Mouse (Mus musculus) midbrain, embryonic 11.5 days (tissue): ENCODE data around the gene Pa2g4. TPM values are rescaled to one million over a fixed set of nuclear protein-coding genes. Genes with fewer than 3 reads are reported as not detected.
A peak's percentile ranks its signal among the peaks of the same experiment; 100 is the strongest.
"Not testable (repeated sequence)": the region's sequence is repeated elsewhere in the genome, so short reads cannot be mapped to it uniquely, and the experiment has no call there.

ENCODE experiments used
- ATAC-seq: fragments of 200-750 bp; cut with Nextera tagmentation; 2 replicates; pipeline ENCODE4 v1.8.0; 2017; ENCODE audit warnings: moderate TSS enrichment, moderate library complexity; ENCODE audit not compliant: low FRiP score
- DNase-seq: peaks from one replicate; pipeline ENCODE4 v3.0.0; 2015; ENCODE audit warnings: low spot score; ENCODE audit errors: missing footprints
- H3K27ac ChIP-seq: fragments of 300-500 bp; sonication (generic); 2 replicates; pipeline ENCODE4 v1.5.1; 2014; ENCODE audit warnings: low read depth, low read length
- H3K27me3 ChIP-seq: fragments of 300-500 bp; sonication (generic); 2 replicates; pipeline ENCODE4 v1.6.1; 2014; ENCODE audit warnings: mild to moderate bottlenecking, low read length, moderate library complexity, mixed read lengths; ENCODE audit not compliant: control insufficient read depth, insufficient read depth
- H3K36me3 ChIP-seq: fragments of 300-500 bp; sonication (generic); 2 replicates; pipeline ENCODE4 v1.6.1; 2014; ENCODE audit warnings: mild to moderate bottlenecking, low read length, moderate library complexity, mixed read lengths; ENCODE audit not compliant: control insufficient read depth, insufficient read depth
- H3K4me1 ChIP-seq: fragments of 300-500 bp; sonication (generic); 2 replicates; pipeline ENCODE4 v1.6.1; 2014; ENCODE audit warnings: low read length; ENCODE audit not compliant: control insufficient read depth, insufficient read depth
- H3K4me2 ChIP-seq: fragments of 300-500 bp; sonication (generic); 2 replicates; pipeline ENCODE4 v1.6.1; 2014; ENCODE audit warnings: mild to moderate bottlenecking, moderate library complexity
- H3K4me3 ChIP-seq: fragments of 300-500 bp; sonication (generic); 2 replicates; pipeline ENCODE4 v1.5.1; 2014; ENCODE audit warnings: low read depth, low read length
- H3K9ac ChIP-seq: fragments of 300-500 bp; sonication (generic); 2 replicates; pipeline ENCODE4 v1.6.1; 2014; ENCODE audit warnings: low read length
- H3K9me3 ChIP-seq: fragments of 300-500 bp; sonication (generic); 2 replicates; pipeline ENCODE4 v1.6.1; 2016; ENCODE audit warnings: low read length; ENCODE audit not compliant: control insufficient read depth
- WGBS: fragments of 180-500 bp; shearing (Covaris S2); extraction: QIAGEN DNeasy Blood & Tissue Kit; methylation state at CpG from one replicate; pipeline ENCODE4 v1.1.7; 2014; 5-methylcytosine and 5-hydroxymethylcytosine counted together
- polyA plus RNA-seq: library from polyadenylated mRNA; unstranded; fragments of >200 nt; fragmentation: Nextera tagmentation; extraction: Ambion mirVana; gene quantifications from 2 replicates; pipeline ENCODE4 v1.2.1, GENCODE M21; 2014

The Pa2g4 gene
- polyA plus RNA-seq, 1 experiment from 2014 or later, result 249 TPM

- no peak overlapping the region for H3K27ac ChIP-seq
- H3K9me3 ChIP-seq, result no peaks in the 10 kb centered on the region
- no peaks in the 10 kb centered on the region for H3K27me3 ChIP-seq
- ATAC-seq (no peak), DNase-seq (no peak)
- H3K4me3 ChIP-seq, result no peak overlapping the region
- H3K4me1 ChIP-seq, result no peaks in the 10 kb centered on the region
- H3K36me3 ChIP-seq, result peaks cover 28% of the 10 kb centered on the region
- no peak overlapping the region for H3K4me2 ChIP-seq
- H3K9ac ChIP-seq, result no peak overlapping the region
Measured at GRCm38 (mm10) chr10:128556286-128556685, 9.5 kb downstream of the Pa2g4 start.

- H3K4me1 ChIP-seq, H3K9ac ChIP-seq, H3K27me3 ChIP-seq, H3K4me2 ChIP-seq, ATAC-seq, DNase-seq, H3K9me3 ChIP-seq, H3K27ac ChIP-seq, H3K4me3 ChIP-seq: not testable (repeated sequence)
- WGBS, result 87% methylated on average over 1 of the region's 1 CpGs
- H3K36me3 ChIP-seq, result peaks cover 21% of the 10 kb centered on the region
Measured at GRCm38 (mm10) chr10:128555567-128555966, 10.2 kb downstream of the Pa2g4 start.

GRCm38 (mm10) chr10:128550144-128550823 is 15.5 kb downstream of the Pa2g4 start:
- not testable (repeated sequence) for ATAC-seq, H3K27me3 ChIP-seq, H3K4me3 ChIP-seq, DNase-seq, H3K27ac ChIP-seq, H3K4me1 ChIP-seq, H3K9ac ChIP-seq, H3K9me3 ChIP-seq, H3K36me3 ChIP-seq, H3K4me2 ChIP-seq
- WGBS, result 86% methylated on average over 11 of the region's 11 CpGs

- H3K36me3 ChIP-seq, H3K27ac ChIP-seq, H3K9ac ChIP-seq, ATAC-seq, H3K27me3 ChIP-seq, H3K9me3 ChIP-seq, H3K4me1 ChIP-seq, H3K4me3 ChIP-seq: not testable (repeated sequence)
- DNase-seq, result peak; percentile 86
- WGBS, result 64% methylated on average over 6 of the region's 6 CpGs
- H3K4me2 ChIP-seq, result peak overlapping the region; percentile 84; the same call in 1 of the 2 replicates
Measured at GRCm38 (mm10) chr10:128549682-128550057, 16.1 kb downstream of the Pa2g4 start.

GRCm38 (mm10) chr10:128548947-128549681 is 16.7 kb downstream of the Pa2g4 start, which contains the start of gene Rpl41:
Gene Rpl41, minus strand, starts transcription at chr10:128549305.
- Histone ChIP-seq H3K27ac (peak within 1 kb of the TSS; percentile 91), H3K27me3 (no peaks in the 10 kb centered on the region)
- DNase-seq, result peak; percentile 99

GRCm38 (mm10) chr10:128548051-128548791 is 17.6 kb downstream of the Pa2g4 start:
- H3K27me3 ChIP-seq, H3K9me3 ChIP-seq, ATAC-seq, H3K4me1 ChIP-seq: not testable (repeated sequence)
- Histone ChIP-seq H3K9ac (peak overlapping the region; percentile 97), H3K27ac (peak overlapping the region; percentile 91), H3K4me2 (peak overlapping the region; percentile 84), H3K4me3 (peak overlapping the region; percentile 76), H3K36me3 (peaks cover 19% of the 10 kb centered on the region)
- under 1% methylated on average over 21 of the region's 30 CpGs for WGBS
- peak; percentile 86 for DNase-seq

More at GRCm38 (mm10) chr10:128548947-128549681, 16.7 kb downstream of the Pa2g4 start, which contains the start of gene Rpl41:
- Histone ChIP-seq H3K4me3 (peak within 1 kb of the TSS; percentile 76), H3K4me2 (peak within 1 kb of the TSS; percentile 84), H3K9me3 (no peaks in the 10 kb centered on the region), H3K36me3 (peaks cover 12% of the 10 kb centered on the region), H3K4me1 (peaks cover 9% of the 10 kb centered on the region), H3K9ac (peak within 1 kb of the TSS; percentile 97)
- WGBS, result under 1% methylated on average over 31 of the region's 31 CpGs
- ATAC-seq, result peak; percentile 87

GRCm38 (mm10) chr10:128547361-128548032 is 18.3 kb downstream of the Pa2g4 start, which contains the start of gene Zc3h10:
Gene Zc3h10, minus strand, starts transcription at chr10:128547774.
- ATAC-seq (peak; percentile 89), DNase-seq (peak; percentile 99)
- peak within 1 kb of the TSS; percentile 91 for H3K27ac ChIP-seq
- WGBS, result under 1% methylated on average over 50 of the region's 50 CpGs
- H3K4me1 ChIP-seq, result peaks cover 9% of the 10 kb centered on the region
- H3K36me3 ChIP-seq, result peaks cover 19% of the 10 kb centered on the region
- peak within 1 kb of the TSS; percentile 97 for H3K9ac ChIP-seq
- peak within 1 kb of the TSS; percentile 84 for H3K4me2 ChIP-seq
- H3K27me3 ChIP-seq, result no peaks in the 10 kb centered on the region
- H3K9me3 ChIP-seq, result no peaks in the 10 kb centered on the region
- H3K4me3 ChIP-seq, result peak within 1 kb of the TSS; percentile 76

GRCm38 (mm10) chr10:128546787-128547186 is 19.0 kb downstream of the Pa2g4 start:
- H3K4me1 ChIP-seq, result peaks cover 9% of the 10 kb centered on the region
- WGBS, result 23% methylated on average over 7 of the region's 7 CpGs
- H3K27ac ChIP-seq, result peak overlapping the region; percentile 89
- DNase-seq (peak; percentile 89), ATAC-seq (no peak)
- H3K4me3 ChIP-seq, result peak overlapping the region; percentile 76
- H3K4me2 ChIP-seq, result peak overlapping the region; percentile 84
- H3K27me3 ChIP-seq, result no peaks in the 10 kb centered on the region
- no peaks in the 10 kb centered on the region for H3K9me3 ChIP-seq
- peak overlapping the region; percentile 77 for H3K9ac ChIP-seq
- peaks cover 23% of the 10 kb centered on the region for H3K36me3 ChIP-seq
